Mouse (Mus musculus) liver, embryonic 16.5 days (tissue): ENCODE results near the gene Naglu. TPM values are rescaled to one million over a fixed set of nuclear protein-coding genes. Genes with fewer than 3 reads are reported as not detected.
A peak's percentile ranks its signal among the peaks of the same experiment; 100 is the strongest.

ENCODE experiments used
- ATAC-seq: fragments of 200-750 bp; cut with Nextera tagmentation; 2 replicates; pipeline ENCODE4 v1.8.0; 2017; ENCODE audit warnings: low read depth, mild to moderate bottlenecking, moderate number of reproducible peaks, moderate library complexity
- H3K27ac ChIP-seq: fragments of 300-500 bp; sonication (generic); 2 replicates; pipeline ENCODE4 v1.5.1; 2014; ENCODE audit warnings: mild to moderate bottlenecking, low read length
- H3K27me3 ChIP-seq: fragments of 300-500 bp; sonication (generic); 2 replicates; pipeline ENCODE4 v1.6.1; 2014; ENCODE audit warnings: low read depth, low read length, mixed read lengths; ENCODE audit not compliant: control insufficient read depth, insufficient read depth
- H3K36me3 ChIP-seq: fragments of 300-500 bp; sonication (generic); 2 replicates; pipeline ENCODE4 v1.6.1; 2014; ENCODE audit warnings: mild to moderate bottlenecking; ENCODE audit not compliant: control insufficient read depth, insufficient read depth
- H3K4me1 ChIP-seq: fragments of 300-500 bp; sonication (generic); 2 replicates; pipeline ENCODE4 v1.6.1; 2014; ENCODE audit warnings: low read depth, low read length, mixed read lengths; ENCODE audit not compliant: control insufficient read depth
- H3K4me2 ChIP-seq: fragments of 300-500 bp; sonication (generic); 2 replicates; pipeline ENCODE4 v1.6.1; 2014; ENCODE audit warnings: low read depth, low read length, mixed read lengths
- H3K4me3 ChIP-seq: fragments of 300-500 bp; sonication (generic); 2 replicates; pipeline ENCODE4 v1.5.1; 2014; ENCODE audit warnings: low read depth, mild to moderate bottlenecking, low read length
- H3K9ac ChIP-seq: fragments of 300-500 bp; sonication (generic); 2 replicates; pipeline ENCODE4 v1.6.1; 2014; ENCODE audit warnings: low read depth, low read length
- H3K9me3 ChIP-seq: fragments of 300-500 bp; sonication (generic); replicated peaks from 2 replicates; pipeline ENCODE4 v1.6.1; 2016; ENCODE audit warnings: low read length; ENCODE audit not compliant: control insufficient read depth
- WGBS: fragments of 180-500 bp; shearing (Covaris S2); extraction: QIAGEN DNeasy Blood & Tissue Kit; methylation state at CpG from one replicate; pipeline ENCODE4 v1.1.7; 2014; ENCODE audit not compliant: insufficient replicate concordance; 5-methylcytosine and 5-hydroxymethylcytosine counted together
- polyA plus RNA-seq: library from polyadenylated mRNA; unstranded; fragments of >200 nt; fragmentation: Nextera tagmentation; extraction: Ambion mirVana; gene quantifications from 2 replicates; pipeline ENCODE4 v1.2.1, GENCODE M21; 2015

Naglu gene
- polyA plus RNA-seq, 1 experiment from 2014 or later, result 7.2 TPM

DNA sequence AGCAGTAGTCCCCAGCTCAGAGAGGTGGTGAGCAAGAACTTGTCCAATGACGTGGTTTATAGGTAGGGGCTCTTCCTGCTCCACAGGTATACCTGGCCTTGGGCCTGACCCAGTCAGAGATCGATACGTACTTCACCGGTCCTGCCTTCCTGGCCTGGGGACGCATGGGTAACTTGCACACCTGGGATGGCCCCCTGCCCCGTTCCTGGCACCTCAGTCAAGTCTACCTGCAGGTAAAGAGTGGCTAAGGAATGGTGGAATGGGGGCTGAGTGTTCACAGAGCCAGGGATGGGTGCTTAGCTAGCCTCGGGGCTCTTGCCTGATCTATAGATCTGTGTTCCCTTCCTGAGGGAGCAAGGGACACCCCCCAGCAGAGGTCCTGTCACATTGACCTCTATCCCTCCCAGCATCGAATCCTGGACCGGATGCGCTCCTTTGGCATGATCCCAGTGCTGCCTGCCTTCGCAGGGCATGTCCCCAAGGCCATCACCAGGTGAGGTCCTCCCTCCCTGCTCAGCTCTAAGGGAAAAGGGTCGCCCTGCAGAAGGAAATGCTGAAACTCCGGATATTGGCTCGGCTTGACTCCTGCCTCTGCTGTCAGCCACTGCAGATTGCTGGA is 2.1 kb downstream of the Naglu start:
- no peak overlapping the region for H3K27ac ChIP-seq
- no peak for ATAC-seq
- no peaks in the 10 kb centered on the region for H3K36me3 ChIP-seq
- peaks cover 11% of the 10 kb centered on the region for H3K27me3 ChIP-seq
- peaks cover 16% of the 10 kb centered on the region for H3K4me1 ChIP-seq
- H3K9me3 ChIP-seq, result no peaks in the 10 kb centered on the region
- H3K4me2 ChIP-seq, result no peak overlapping the region
- 72% methylated on average over 14 of the region's 14 CpGs for WGBS
- H3K4me3 ChIP-seq, result no peak overlapping the region
- H3K9ac ChIP-seq, result no peak overlapping the region

GRCm38 (mm10) chr11:101078121-101078520 is 8.3 kb downstream of the Naglu start, which contains the start of gene Hsd17b1:
TSS of gene Hsd17b1 (plus strand) at chr11:101078411.
- H3K4me2 ChIP-seq, result no peak within 1 kb of the TSS
- no peak within 1 kb of the TSS for H3K27ac ChIP-seq
- H3K27me3 ChIP-seq, result peaks cover 43% of the 10 kb centered on the region
- no peak for ATAC-seq
- H3K9me3 ChIP-seq, result no peaks in the 10 kb centered on the region
- WGBS, result 72% methylated on average over 9 of the region's 9 CpGs
- H3K4me3 ChIP-seq, result no peak within 1 kb of the TSS
- H3K36me3 ChIP-seq, result no peaks in the 10 kb centered on the region
- H3K9ac ChIP-seq, result no peak within 1 kb of the TSS
- peaks cover 18% of the 10 kb centered on the region for H3K4me1 ChIP-seq

- H3K27me3 ChIP-seq, result peaks cover 43% of the 10 kb centered on the region
These were observed 9.9 kb downstream of the Naglu start for GRCm38 (mm10) chr11:101079746-101080145.

DNA sequence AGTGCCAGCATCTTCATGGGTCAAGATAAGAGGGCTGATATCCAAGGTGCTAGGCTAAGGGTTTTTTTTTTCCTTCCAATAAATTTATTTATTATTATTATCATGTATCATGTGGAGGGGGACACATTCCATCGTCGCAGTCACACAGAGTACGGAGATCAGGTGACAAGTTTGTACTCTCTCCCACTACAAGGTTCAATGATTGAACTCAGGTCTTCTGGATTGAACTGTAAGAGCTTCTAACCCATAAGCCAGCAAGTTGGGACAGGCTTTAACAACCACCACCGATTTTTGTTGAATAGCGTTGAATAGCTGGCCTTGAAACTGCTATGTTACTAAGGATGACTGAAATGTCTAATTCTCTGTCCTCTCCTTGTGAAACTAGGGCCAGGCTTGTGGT is 10.6 kb downstream of the Naglu start:
- no peak for ATAC-seq
- H3K27me3 ChIP-seq, result peaks cover 43% of the 10 kb centered on the region
- H3K4me3 ChIP-seq, result no peak overlapping the region

More at GRCm38 (mm10) chr11:101079746-101080145, 9.9 kb downstream of the Naglu start:
- 6% methylated on average over 27 of the region's 27 CpGs for WGBS
- Histone ChIP-seq H3K4me1 (peaks cover 27% of the 10 kb centered on the region), H3K4me2 (0 out of 2 replicates have a peak overlapping the region, but pooled peaks have one; percentile 2), H3K9ac (no peak overlapping the region), H3K36me3 (no peaks in the 10 kb centered on the region), H3K27ac (no peak overlapping the region), H3K4me3 (0 out of 2 replicates have a peak overlapping the region, but pooled peaks have one; percentile 3), H3K9me3 (no peaks in the 10 kb centered on the region)
- no peak for ATAC-seq

GRCm38 (mm10) chr11:101081659-101082058 is 11.8 kb downstream of the Naglu start:
- Histone ChIP-seq H3K4me1 (peaks cover 39% of the 10 kb centered on the region), H3K27me3 (peaks cover 43% of the 10 kb centered on the region), H3K9ac (peak overlapping the region; percentile 61), H3K4me3 (peak overlapping the region; percentile 80), H3K4me2 (peak overlapping the region; percentile 96), H3K9me3 (no peaks in the 10 kb centered on the region), H3K27ac (peak overlapping the region; percentile 79), H3K36me3 (no peaks in the 10 kb centered on the region)
- ATAC-seq, result no peak
- 6% methylated on average over 10 of the region's 10 CpGs for WGBS

More for the DNA sequence above, 10.6 kb downstream of the Naglu start:
- Histone ChIP-seq H3K36me3 (no peaks in the 10 kb centered on the region), H3K9ac (no peak overlapping the region), H3K4me2 (no peak overlapping the region), H3K4me1 (peaks cover 27% of the 10 kb centered on the region), H3K27ac (no peak overlapping the region), H3K9me3 (no peaks in the 10 kb centered on the region)
- 64% methylated on average over 5 of the region's 5 CpGs for WGBS

DNA sequence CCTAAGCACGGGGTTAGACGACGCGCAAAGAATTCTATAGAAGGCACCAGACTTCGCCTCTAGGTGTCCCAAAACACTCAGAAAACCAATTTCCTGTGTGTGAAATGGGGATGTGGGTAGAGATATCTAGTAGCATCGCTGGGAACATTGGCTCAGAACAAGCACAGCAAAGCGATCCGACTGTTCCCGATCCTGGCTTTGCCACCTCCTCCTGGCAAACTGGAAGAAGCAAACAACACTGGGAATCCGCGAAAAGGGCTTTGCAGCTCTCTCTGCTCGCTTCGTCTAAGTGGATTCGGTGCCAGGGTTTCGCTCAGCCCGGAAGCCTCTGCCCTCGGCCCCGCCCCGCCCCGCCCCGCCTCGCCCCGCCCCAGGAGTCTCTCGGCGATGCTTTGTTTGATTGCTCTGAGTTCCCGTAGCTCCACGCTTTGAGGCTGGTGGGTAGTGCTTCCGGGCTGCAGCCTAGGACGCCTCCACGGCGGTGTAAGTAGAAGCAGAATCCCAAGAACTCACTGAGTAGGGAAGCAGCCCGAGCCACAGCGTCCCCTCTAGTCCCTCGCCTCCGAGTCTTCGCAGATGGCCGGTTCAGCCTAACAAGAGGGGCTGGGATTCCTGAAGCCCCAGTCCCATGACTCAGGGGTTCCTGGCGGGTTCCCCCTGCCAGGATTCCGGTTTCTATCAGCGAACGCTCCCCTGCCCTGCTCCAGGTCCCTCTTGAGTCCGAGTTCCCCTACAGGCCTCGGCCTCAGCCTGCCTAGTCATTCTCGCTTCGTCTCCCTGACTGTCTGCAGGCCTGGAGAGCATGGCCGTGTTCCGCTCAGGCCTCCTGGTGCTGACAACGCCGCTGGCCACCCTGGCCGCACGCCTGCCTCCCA is 12.6 kb downstream of the Naglu start, which contains the start of gene Coasy:
TSS of gene Coasy (plus strand) at position 358 of the 875 bp plus-strand sequence.
- H3K27ac ChIP-seq, result peak within 1 kb of the TSS; percentile 89
- H3K27me3 ChIP-seq, result peaks cover 43% of the 10 kb centered on the region
- H3K36me3 ChIP-seq, result no peaks in the 10 kb centered on the region
- peaks cover 41% of the 10 kb centered on the region for H3K4me1 ChIP-seq
- no peaks in the 10 kb centered on the region for H3K9me3 ChIP-seq
- peak within 1 kb of the TSS; percentile 96 for H3K4me2 ChIP-seq
- ATAC-seq, result peak; percentile 85
- WGBS, result under 1% methylated on average over 51 of the region's 51 CpGs
- peak within 1 kb of the TSS; percentile 80 for H3K4me3 ChIP-seq
- peak within 1 kb of the TSS; percentile 89 for H3K9ac ChIP-seq

DNA sequence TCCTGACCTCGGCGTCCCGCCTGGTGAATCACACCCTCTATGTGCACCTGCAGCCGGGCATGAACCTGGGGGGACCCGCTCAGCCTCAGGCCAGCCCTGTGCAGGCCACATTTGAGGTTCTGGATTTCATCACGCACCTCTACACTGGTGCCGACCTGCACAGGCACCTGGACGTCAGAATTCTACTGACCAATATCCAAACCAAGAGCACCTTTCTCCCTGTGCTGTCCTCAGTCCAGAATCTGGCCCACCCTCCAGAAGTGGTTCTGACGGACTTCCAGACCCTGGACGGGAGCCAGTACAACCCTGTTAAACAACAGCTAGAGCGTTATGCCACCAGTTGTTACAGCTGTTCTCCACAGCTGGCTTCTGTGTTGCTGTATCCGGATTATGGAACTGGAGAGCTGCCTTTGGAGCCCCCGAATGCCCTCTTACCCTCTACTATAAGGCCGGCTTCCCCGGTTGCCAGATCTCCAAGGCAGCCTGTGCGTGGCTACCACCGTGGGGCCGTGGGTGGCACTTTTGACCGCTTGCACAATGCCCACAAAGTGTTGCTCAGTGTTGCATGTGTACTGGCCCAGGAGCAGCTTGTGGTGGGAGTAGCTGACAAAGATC is 13.4 kb downstream of the Naglu start:
- 27% methylated on average over 19 of the region's 19 CpGs for WGBS
- H3K4me1 ChIP-seq, result peaks cover 48% of the 10 kb centered on the region

DNA sequence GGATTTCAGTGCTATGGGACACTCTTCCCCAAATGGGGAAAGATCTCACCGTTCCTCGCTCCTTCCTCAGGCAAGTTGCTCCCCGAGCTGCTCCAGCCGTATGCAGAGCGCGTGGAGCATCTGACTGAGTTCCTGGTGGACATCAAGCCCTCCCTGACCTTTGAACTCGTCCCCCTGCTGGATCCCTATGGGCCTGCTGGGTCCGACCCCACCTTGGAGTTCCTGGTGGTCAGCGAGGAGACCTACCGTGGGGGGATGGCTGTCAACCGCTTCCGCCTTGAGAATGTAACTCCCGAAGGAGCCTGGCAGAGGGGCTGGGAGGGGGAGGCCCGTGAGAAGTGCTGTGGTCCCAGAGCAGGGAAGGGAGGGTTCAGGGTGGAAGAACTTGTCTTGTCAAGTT is 14.4 kb downstream of the Naglu start:
- ATAC-seq, result no peak
- Histone ChIP-seq H3K27ac (no peak overlapping the region), H3K9ac (no peak overlapping the region), H3K4me2 (no peak overlapping the region), H3K27me3 (peaks cover 25% of the 10 kb centered on the region), H3K4me3 (no peak overlapping the region), H3K4me1 (peaks cover 50% of the 10 kb centered on the region), H3K36me3 (peaks cover 3% of the 10 kb centered on the region), H3K9me3 (no peaks in the 10 kb centered on the region)
- 83% methylated on average over 14 of the region's 14 CpGs for WGBS

More for the DNA sequence above, 13.4 kb downstream of the Naglu start:
- peak overlapping the region; percentile 96 for H3K4me2 ChIP-seq
- peak overlapping the region; percentile 80 for H3K4me3 ChIP-seq
- ATAC-seq, result no peak; the same call in 1 of the 2 replicates
- H3K27me3 ChIP-seq, result peaks cover 36% of the 10 kb centered on the region
- no peaks in the 10 kb centered on the region for H3K36me3 ChIP-seq
- H3K9ac ChIP-seq, result peak overlapping the region; percentile 89
- H3K9me3 ChIP-seq, result no peaks in the 10 kb centered on the region
- peak overlapping the region; percentile 89 for H3K27ac ChIP-seq
